Mouse (Mus musculus) CD4-positive naive resting alpha-beta T cell, adult 76 days (primary cell): ENCODE data around the gene Abl2. TPM values are rescaled to one million over a fixed set of nuclear protein-coding genes. Genes with fewer than 3 reads are reported as not detected.

Experiments
- total RNA-seq: library from RNA; stranded (reverse); gene quantifications from one replicate; pipeline ENCODE4 v1.2.4, GENCODE M21; 2023

Gene Abl2
- 76.1 TPM for total RNA-seq

DNA sequence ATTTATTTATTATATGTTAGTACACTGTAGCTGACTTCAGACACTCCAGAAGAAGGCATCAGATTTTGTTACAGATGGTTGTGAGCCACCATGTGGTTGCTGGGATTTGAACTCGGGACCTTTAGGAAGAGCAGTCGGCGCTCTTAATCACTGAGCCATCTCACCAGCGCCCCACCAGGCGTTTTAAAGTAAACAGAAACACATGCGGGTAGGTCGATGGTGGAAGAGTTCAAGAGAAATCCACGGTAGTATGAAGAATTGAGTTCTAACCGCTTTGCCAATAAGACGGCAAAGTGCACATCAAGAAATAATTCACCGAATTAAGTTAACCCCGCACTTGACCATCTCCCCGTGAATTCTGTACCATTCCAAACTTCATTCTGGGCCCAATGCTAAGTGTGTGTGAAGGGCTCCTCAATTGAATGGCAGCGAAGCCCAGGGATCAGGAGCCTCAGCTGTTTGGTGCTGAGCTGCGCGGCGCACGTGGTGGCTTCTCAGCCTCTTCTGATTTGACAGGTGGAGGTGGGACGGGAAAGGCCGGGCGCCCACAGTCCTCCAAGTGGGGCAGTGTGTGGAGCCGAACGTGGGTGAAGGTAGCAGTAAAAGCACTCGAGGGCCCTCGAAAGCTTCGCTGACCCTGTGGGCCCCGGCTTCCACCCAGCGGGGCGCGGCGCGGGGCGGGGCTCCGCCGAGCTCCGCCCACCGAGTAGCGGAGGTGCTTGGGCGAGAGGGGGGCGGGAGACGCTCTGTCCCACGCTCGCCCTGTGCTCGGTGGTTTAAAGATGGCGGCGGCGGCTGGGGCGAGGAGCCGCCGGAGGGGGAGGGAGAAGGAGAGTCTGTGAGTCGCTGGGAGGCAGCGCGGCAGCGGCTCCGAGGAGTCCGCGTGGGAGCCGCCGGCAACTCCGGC lies at the start of gene Abl2:
TSS of gene Abl2 (plus strand) at position 763 of the 907 bp plus-strand sequence.

DNA sequence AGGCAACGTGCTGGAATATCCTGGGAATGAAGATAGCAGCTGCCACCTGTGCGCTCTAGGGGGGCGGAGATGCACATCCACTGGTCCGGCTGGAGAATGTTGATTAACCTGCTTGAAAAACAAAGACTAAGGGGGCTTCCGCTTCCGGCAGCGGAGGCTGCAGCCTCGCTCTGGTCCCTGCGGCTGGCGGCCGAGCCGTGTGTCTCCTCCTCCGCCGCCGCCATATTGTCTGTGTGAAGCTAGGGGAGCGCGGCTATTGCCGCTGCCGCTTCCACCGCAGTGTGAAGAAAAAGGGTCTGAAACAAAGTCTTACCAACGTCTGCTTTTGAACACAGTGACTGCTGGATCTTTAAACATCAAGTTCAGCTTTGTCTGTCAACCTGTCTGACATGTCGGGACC lies 34.7 kb upstream of the Abl2 start, which contains the start of gene Gm10031:
TSS of gene Gm10031 (plus strand) at position 171 of the 400 bp plus-strand sequence.

DNA sequence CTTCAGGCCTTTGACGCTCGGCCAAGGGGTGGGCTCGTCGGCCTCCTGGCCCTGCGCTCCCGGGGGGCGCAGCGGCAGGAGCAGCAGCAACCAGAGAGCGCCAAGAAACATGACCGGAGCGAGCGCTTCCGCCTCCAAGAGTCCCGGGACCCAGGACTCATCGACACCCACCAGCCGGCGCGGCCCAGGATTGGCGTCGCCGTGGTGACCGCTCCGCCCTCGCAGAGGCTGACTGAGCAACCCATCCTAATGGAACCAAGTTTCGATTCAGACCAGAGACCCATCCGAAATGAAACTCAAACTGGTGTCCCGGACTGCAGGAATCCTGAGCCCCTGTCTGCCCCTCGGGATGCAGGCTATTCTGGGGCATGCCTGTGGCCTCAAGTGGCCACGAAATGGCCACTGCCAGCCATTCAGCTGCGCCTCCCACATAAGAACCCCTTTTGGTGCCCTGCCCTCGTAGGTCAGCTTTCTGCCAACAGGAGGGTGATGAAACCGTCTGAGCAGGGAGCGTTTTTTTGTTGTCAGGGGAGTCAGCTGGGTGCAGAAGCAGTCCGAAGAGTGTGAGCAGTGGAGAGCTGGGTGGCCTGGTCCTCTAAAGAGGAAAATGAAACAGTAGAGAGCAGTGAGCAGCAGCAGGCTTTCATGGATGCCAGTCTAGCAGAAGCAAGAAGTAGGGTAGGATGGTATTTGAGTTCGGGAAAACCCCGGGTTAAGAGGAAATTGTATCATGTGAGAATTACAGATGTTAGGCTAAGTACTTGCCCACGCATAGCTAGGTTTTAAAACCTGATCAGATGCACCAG lies 115.8 kb downstream of the Abl2 start, which contains the start of gene Tor3a:
TSS of gene Tor3a (minus strand) at position 162 of the 806 bp plus-strand sequence.

Other genes with a start within 250 kb of the Abl2 start
- gene Nphs2, start 248.1 kb upstream of the Abl2 start, total RNA-seq, result not detected
- 1,431 TPM for gene Gm2000, start 192.7 kb upstream of the Abl2 start, total RNA-seq
- not detected for gene Axdnd1, start 137.6 kb upstream of the Abl2 start, total RNA-seq
- gene Soat1, start 84.5 kb upstream of the Abl2 start, total RNA-seq, result 31.6 TPM
- gene Gm10031, start 34.8 kb upstream of the Abl2 start, total RNA-seq, result 22.2 TPM
- gene Tor3a, start 115.6 kb downstream of the Abl2 start, total RNA-seq, result 10.1 TPM
- 16.5 TPM for gene Fam20b, start 160.3 kb downstream of the Abl2 start, total RNA-seq